Mouse (Mus musculus) activated CD4-positive, CD25-positive, alpha-beta regulatory T cell, adult 4 months (primary cell): ENCODE measurements around the gene 1700024G13Rik. TPM values are rescaled to one million over a fixed set of nuclear protein-coding genes. Genes with fewer than 3 reads are reported as not detected.
"Not testable (repeated sequence)": the region's sequence is repeated elsewhere in the genome, so short reads cannot be mapped to it uniquely, and the experiment has no call there.

ENCODE experiments used
- ATAC-seq: one replicate; pipeline ENCODE4 v1.8.0; 2017
- polyA plus RNA-seq, 2 experiments: library from polyadenylated mRNA; unstranded; fragments of 100-300 nt; shearing (Covaris generic); gene quantifications; one replicate each; pipeline ENCODE4 v1.2.1; 2017

1700024G13Rik gene
- polyA plus RNA-seq = not detected

- ATAC-seq = no peak
Observed at GRCm38 (mm10) chr14:32388196-32388595, at the start of gene 1700024G13Rik. Gene 1700024G13Rik, minus strand, starts transcription at chr14:32388391.

- ATAC-seq = no peak
Observed at GRCm38 (mm10) chr14:32437352-32437793, 49.2 kb upstream of the 1700024G13Rik start.

- no peak for ATAC-seq
Observed at GRCm38 (mm10) chr14:32429030-32429602, 40.9 kb upstream of the 1700024G13Rik start.

GRCm38 (mm10) chr14:32423946-32424345 lies 35.8 kb upstream of the 1700024G13Rik start:
- no peak for ATAC-seq

GRCm38 (mm10) chr14:32418747-32419146 lies 30.6 kb upstream of the 1700024G13Rik start:
- ATAC-seq = no peak

- ATAC-seq = no peak
Observed at GRCm38 (mm10) chr14:32412075-32412474, 23.9 kb upstream of the 1700024G13Rik start.

GRCm38 (mm10) chr14:32410084-32410483 lies 21.9 kb upstream of the 1700024G13Rik start:
- ATAC-seq = no peak

- ATAC-seq = not testable (repeated sequence)
Observed at GRCm38 (mm10) chr14:32405399-32405798, 17.2 kb upstream of the 1700024G13Rik start.

- ATAC-seq = no peak
Observed at GRCm38 (mm10) chr14:32381619-32382018, 6.6 kb downstream of the 1700024G13Rik start.

- ATAC-seq = no peak
Observed at GRCm38 (mm10) chr14:32381066-32381465, 7.1 kb downstream of the 1700024G13Rik start.

GRCm38 (mm10) chr14:32380099-32380480 lies 8.1 kb downstream of the 1700024G13Rik start:
- no peak for ATAC-seq

GRCm38 (mm10) chr14:32379395-32380098 lies 8.6 kb downstream of the 1700024G13Rik start:
- no peak for ATAC-seq

- ATAC-seq = no peak
Observed at GRCm38 (mm10) chr14:32372510-32372909, 15.7 kb downstream of the 1700024G13Rik start.

GRCm38 (mm10) chr14:32369756-32370155 lies 18.4 kb downstream of the 1700024G13Rik start:
- no peak for ATAC-seq

- no peak for ATAC-seq
Observed at GRCm38 (mm10) chr14:32364359-32364758, 23.8 kb downstream of the 1700024G13Rik start.

- ATAC-seq = not testable (repeated sequence)
Observed at GRCm38 (mm10) chr14:32351181-32351920, 36.8 kb downstream of the 1700024G13Rik start.

GRCm38 (mm10) chr14:32347307-32347706 lies 40.9 kb downstream of the 1700024G13Rik start:
- ATAC-seq = no peak

GRCm38 (mm10) chr14:32344694-32345093 lies 43.5 kb downstream of the 1700024G13Rik start:
- no peak for ATAC-seq

GRCm38 (mm10) chr14:32344176-32344575 lies 44.0 kb downstream of the 1700024G13Rik start:
- no peak for ATAC-seq

- no peak for ATAC-seq
Observed at GRCm38 (mm10) chr14:32341823-32342222, 46.4 kb downstream of the 1700024G13Rik start.

- ATAC-seq = no peak
Observed at GRCm38 (mm10) chr14:32336547-32336946, 51.6 kb downstream of the 1700024G13Rik start.

- no peak for ATAC-seq
Observed at GRCm38 (mm10) chr14:32336021-32336420, 52.2 kb downstream of the 1700024G13Rik start.
